Mouse (Mus musculus) lung, postnatal 10 days (tissue): ENCODE measurements around the gene Ccl1.

Experiments used
- DNase-seq: peaks from one replicate; pipeline ENCODE4 v3.0.0; 2021

Gene Ccl1

GRCm38 (mm10) chr11:82203706-82204105, 101.8 kb downstream of the Ccl1 start:
- no peak for DNase-seq

DNA sequence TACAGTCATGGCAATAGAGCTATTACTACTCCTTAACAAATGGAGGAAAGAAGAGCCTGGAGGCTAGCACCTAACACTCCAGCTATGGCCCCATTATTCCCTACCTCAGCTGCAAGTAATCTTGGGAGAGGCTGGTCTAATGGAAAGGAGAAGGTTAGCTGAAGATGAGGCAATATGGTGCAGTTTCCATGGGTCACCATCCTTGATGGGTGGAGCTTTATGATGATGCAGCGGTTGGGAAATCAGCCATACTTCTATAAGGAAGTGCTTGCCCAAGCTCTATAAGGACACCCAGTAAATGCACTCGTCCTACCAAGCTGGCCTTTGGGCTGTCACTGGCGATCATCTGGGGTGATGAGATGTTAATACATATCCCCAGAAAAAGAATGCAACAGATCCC, 107.7 kb downstream of the Ccl1 start:
- DNase-seq, result no peak

- no peak for DNase-seq
These were observed 110.5 kb downstream of the Ccl1 start for GRCm38 (mm10) chr11:82194980-82195379.

GRCm38 (mm10) chr11:82193826-82194225, 111.7 kb downstream of the Ccl1 start:
- no peak for DNase-seq

GRCm38 (mm10) chr11:82189782-82190563, 115.5 kb downstream of the Ccl1 start:
- DNase-seq, result no peak

DNA sequence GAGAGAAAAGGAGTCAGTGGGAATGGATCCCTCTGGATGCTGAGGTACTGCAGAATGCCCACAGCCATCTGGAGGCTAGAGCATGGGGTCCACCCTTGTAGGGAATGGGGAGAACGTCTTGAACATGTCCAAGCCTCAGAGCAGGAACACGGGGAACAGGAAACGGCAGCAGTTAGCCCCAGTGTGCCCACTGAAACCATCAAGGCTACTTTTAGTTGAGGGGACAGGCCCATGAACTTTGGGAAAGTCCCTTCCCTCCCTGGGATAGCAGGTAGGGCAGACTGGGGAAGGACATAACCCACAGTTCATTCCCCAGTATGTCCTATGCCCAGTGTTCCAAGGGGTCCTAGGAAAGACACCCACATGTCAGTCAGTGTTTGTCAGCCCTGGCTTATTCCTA, 119.8 kb downstream of the Ccl1 start:
- DNase-seq, result no peak

GRCm38 (mm10) chr11:82183281-82183935, 122.1 kb downstream of the Ccl1 start:
- DNase-seq, result no peak

DNA sequence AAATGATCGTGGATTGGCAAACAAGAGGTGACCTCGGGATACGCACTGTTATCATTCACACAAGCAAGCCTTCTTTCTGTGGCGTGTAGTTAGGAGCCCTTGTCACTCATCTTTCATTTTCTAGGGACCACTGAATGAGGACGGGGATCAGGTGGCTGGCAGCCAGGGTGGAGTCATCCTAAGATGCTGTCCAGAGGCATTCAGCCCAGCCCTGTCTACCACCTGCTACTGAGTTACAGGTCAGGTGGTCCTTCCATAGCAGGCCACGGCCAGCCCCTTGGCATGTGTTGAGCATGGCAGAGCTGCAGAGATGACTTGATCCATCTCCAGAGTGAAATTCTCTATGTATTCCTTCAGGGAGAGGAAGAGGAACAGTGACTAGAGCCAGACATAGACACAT, 123.1 kb downstream of the Ccl1 start:
- DNase-seq, result no peak

DNA sequence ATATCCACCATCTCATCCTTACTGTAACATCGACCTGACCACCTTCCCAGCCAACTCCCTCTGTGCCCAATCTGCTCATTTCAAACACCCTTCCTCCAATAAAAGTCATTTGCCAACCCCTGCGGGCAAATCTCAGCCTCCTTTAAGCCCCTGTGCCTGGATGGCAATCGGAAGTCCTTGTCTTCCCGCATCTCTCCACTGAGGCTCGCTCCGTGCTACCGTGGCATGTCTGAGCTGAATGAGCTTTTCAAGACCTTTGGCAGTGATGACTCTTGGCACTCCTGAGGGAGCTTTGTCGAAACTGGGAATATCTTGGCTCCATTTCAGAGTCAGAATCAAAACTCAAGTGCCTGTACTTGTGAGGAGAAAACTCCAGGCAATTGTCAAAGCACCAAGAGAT, 124.2 kb downstream of the Ccl1 start:
- DNase-seq, result no peak

DNA sequence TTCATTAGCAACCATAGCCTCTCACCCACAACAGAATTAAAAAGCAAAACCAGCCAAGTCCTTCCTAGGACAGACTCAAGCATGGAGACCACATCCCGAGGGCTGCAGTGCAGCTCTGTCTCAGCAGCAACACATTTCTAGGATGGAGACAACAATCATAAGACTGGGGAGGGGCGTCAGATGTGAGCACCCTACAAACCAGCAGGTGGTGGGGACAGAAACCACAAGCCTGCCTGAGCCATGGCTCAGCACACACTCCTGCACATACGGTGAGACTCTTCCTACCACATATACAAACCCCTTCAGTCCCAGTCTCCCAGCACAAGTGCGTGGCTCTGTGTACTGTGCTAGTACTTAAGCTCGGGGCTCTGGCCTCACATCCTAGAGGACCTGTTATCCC, 127.3 kb downstream of the Ccl1 start:
- no peak for DNase-seq

DNA sequence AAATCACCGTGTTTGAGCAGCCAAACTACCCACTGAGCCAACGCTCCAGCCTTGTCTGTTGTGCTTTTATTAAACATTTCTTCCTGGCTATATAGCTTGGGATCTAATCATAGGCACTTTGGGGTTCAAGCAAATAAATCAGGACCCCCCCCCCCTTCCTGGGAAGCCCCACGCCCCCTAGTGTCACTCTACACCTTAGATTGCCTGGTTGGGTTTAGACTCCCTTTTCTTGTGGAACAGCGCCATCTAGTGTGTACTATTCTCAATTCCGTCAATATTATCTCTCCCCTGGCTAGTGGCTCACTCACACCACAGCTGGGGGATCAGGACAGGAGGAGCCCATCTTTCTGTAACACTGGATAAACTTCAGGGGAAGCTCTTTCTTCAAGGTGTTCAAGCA, 127.8 kb downstream of the Ccl1 start:
- DNase-seq, result peak; percentile 69

GRCm38 (mm10) chr11:82174794-82175193, 130.7 kb downstream of the Ccl1 start:
- peak; percentile 75 for DNase-seq

DNA sequence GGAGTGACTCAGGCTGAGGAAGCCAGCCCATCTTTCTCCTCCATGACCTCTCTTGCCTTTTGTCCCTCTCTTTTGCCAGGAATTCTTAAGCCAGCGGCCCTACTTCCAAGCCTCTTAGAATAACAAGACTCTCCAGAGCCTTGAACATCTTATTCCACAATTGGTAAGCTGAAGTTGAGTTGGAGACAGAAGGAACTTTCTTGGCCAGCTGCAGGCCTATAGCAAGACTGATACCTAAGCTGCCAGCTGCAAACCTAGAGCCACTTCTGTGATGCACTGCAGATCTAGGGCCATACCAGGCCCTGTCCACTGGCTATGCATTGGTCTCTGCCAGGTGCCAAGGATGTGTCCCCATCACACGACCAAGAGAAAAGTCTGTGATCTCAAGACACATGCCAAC, 132.0 kb downstream of the Ccl1 start:
- no peak for DNase-seq

DNA sequence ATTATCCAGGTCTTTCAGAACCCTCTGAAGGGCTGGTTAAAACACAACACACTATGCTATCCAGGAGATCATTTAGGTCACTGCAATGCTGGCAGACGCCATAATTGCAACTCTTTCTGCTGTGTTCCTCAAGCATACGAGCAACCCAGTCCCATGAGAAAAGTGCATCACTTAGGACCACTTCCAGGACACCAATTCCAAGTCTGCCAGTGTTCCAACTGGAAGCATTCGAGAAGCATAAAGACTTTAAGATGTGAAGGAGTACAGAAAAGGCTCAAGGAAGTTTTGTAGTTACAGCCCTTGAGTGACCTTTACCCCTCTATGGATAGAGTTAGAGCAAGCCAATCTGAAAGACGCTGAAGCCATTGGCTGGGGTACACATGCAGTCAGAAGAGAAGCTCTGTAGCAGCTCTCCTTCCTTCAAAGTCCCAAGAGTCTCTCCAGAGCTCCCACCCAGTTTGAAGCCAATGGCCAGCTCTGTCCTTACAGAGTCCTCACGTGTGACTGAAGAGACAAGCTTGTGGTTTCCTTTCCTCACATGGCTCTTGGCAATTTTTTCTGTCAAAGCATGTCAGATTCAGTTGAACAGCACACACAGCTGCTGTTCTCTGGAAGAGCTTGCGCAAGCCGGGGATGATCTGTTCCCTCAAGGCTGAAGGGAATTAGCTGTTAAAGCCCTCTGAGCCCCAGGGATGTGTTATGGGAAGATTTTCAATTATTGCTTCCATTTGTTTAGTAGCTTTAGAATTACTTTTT, 134.0 kb downstream of the Ccl1 start:
- DNase-seq, result peak; percentile 58

DNA sequence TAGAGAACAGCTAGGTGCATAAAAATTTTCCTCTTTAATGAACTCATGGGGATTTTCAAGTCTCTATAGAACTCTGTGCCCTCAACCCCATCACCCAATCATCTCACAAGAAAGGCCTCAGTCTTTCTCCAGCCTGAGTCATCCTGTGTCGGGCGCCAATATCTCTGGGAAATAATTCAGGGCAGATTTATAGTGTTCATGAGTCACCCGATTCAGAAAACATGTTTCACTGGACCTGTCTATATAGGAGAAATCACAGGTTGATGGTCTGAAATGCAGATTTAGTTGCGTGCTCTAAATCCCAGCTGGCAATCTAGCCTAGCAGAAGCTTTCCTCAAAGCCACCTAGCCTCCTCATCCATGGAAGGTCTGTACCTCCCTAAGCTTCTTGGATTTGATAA, 136.0 kb downstream of the Ccl1 start:
- no peak for DNase-seq

DNA sequence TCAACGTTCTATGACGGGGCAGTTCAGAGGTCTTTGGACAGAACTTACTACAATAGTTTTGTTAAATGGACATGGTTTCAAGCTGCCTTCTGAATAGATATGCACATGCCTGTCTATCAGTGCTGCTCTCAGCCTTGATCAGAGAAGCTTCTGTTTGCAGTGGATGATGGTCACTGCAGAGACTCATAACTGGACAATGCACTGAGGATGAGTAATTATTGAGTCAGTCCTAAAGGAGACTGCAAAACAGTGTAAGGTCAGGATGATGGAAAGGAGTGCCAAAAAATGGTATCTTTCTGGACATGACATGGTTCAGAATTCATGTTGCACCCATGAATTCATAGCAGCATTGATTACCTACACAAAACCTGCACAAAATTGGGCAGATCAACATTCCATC, 137.2 kb downstream of the Ccl1 start:
- no peak for DNase-seq

- DNase-seq, result no peak
These were observed 142.2 kb downstream of the Ccl1 start for GRCm38 (mm10) chr11:82163285-82163684.

DNA sequence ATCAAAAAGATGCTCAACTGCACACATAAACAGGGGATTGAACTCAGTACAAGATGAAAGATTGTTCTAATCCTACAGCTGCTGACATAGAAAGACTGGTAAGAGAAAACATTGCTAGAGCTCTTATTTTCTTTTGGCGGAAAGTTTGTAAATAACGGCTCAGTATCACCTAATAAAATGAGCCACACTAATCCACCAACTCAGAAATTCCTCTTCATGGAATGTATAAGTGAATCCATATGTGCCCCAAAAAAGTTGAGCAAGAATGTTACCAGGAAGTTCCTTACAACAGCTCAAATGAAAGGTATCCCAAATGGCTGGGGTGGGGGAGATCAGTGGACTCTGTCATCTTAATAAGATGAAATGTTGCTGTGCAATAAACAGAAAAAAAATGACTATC, 146.4 kb downstream of the Ccl1 start:
- no peak for DNase-seq

- DNase-seq, result peak; percentile 33
These were observed 165.9 kb downstream of the Ccl1 start for GRCm38 (mm10) chr11:82139492-82140094.

GRCm38 (mm10) chr11:82136196-82136595, 169.3 kb downstream of the Ccl1 start:
- DNase-seq, result no peak

- DNase-seq, result no peak
These were observed 172.5 kb downstream of the Ccl1 start for GRCm38 (mm10) chr11:82132977-82133376.
